9 mouse cellular contexts compared by ENCODE assay signal in genomic region chr10:94087367-94088077, GRCm38 (mm10). TPM values are rescaled to one million over a fixed set of nuclear protein-coding genes. Genes with fewer than 3 reads are reported as not detected.
DNase-seq lines count a peak whose midpoint lies in the region; ATAC-seq and TF ChIP-seq lines count a peak whose summit lies in the region.
"Had no signal": no experiment of that assay in that cellular context is flagged by ENCODE, and none has a peak within 500 bp of the region (broad histone marks: within the 10 kb centered on the region; RNA-seq: fewer than 3 reads in every experiment).

No protein-coding gene starts in this region.

- peak overlapping the region; percentile 32 for H3K27ac ChIP-seq in hindbrain, embryonic 14.5 days
- H3K27ac ChIP-seq in lung, postnatal 0 days (ENCODE audit: low read length) = peak overlapping the region; percentile 26; the same call in 1 of the 2 replicates
- H3K27ac ChIP-seq: embryonic facial prominence, embryonic 12.5 days had no signal

- no peak for TF ChIP-seq EP300 in lung, postnatal 0 days (IDR thresholded peaks at IDR 0.05)

- no peak for TF ChIP-seq CTCF in lung, postnatal 0 days (IDR thresholded peaks at IDR 0.05)

- no peak for DNase-seq in frontal cortex, postnatal 14 days (ENCODE audit: low spot score in 2 of 2)
- peak; percentile 66 for DNase-seq in adrenal gland, postnatal 14 days
- peak; percentile 57 for DNase-seq in hindbrain, embryonic 14.5 days (ENCODE audit: low spot score)
- peak; percentile 88 for DNase-seq in lung, postnatal 0 days (ENCODE audit: low spot score)
- no peak for DNase-seq in spleen, postnatal 14 days (ENCODE audit: low spot score in 2 of 2)
- DNase-seq in urinary bladder, adult 2 months (ENCODE audit: low spot score) = no peak

- peaks cover 4% of the 10 kb centered on the region; the same call in 1 of the 2 replicates for H3K4me1 ChIP-seq in hindbrain, embryonic 14.5 days (replicated peaks; ENCODE audit: control insufficient read depth, insufficient read depth, low read length)
- H3K4me1 ChIP-seq in lung, postnatal 0 days (ENCODE audit: insufficient read depth, low read depth, low read length) = peaks cover 4% of the 10 kb centered on the region; the same call in 1 of the 2 replicates

- no peak overlapping the region for H3K4me3 ChIP-seq in hindbrain, embryonic 14.5 days (replicated peaks; ENCODE audit: low read length)
- H3K4me3 ChIP-seq in lung, postnatal 0 days (ENCODE audit: low read depth, low read length) = no peak overlapping the region
- H3K4me3 ChIP-seq: embryonic facial prominence, embryonic 12.5 days had no signal

- ATAC-seq in frontal cortex, adult (ENCODE audit: low TSS enrichment) = peak; percentile 65; the same call in 1 of the 2 replicates
- peak; percentile 46; the same call in 1 of the 2 replicates for ATAC-seq in hindbrain, embryonic 14.5 days (ENCODE audit: low FRiP score)
- peak; percentile 87 for ATAC-seq in lung, postnatal 0 days
- ATAC-seq in megakaryocyte, adult 5-6 weeks (ENCODE audit: poor library complexity, severe bottlenecking) = no peak

- peak overlapping the region; percentile 11 for H3K4me2 ChIP-seq in hindbrain, embryonic 14.5 days (replicated peaks)
- H3K4me2 ChIP-seq in lung, postnatal 0 days (replicated peaks; ENCODE audit: low read depth, low read length) = no peak overlapping the region
- H3K4me2 ChIP-seq: embryonic facial prominence, embryonic 12.5 days had no signal

- H3K27me3 ChIP-seq in hindbrain, embryonic 14.5 days (ENCODE audit: control insufficient read depth, insufficient read depth, low read length) = no peaks in the 10 kb centered on the region
- no peaks in the 10 kb centered on the region for H3K27me3 ChIP-seq in lung, postnatal 0 days (replicated peaks; ENCODE audit: insufficient read depth, low read length)
- H3K27me3 ChIP-seq: embryonic facial prominence, embryonic 12.5 days had no signal

- 0 out of 2 replicates have a peak, but pooled peaks cover 13% of the 10 kb centered on the region for H3K9me3 ChIP-seq in hindbrain, embryonic 14.5 days (ENCODE audit: control insufficient read depth, low read length)
- H3K9me3 ChIP-seq in lung, postnatal 0 days (ENCODE audit: low read length) = no peaks in the 10 kb centered on the region
- H3K9me3 ChIP-seq: embryonic facial prominence, embryonic 12.5 days had no signal

- H3K36me3 ChIP-seq in hindbrain, embryonic 14.5 days (replicated peaks; ENCODE audit: control insufficient read depth, insufficient read depth) = no peaks in the 10 kb centered on the region
- 0 out of 2 replicates have a peak, but pooled peaks cover 4% of the 10 kb centered on the region for H3K36me3 ChIP-seq in lung, postnatal 0 days (ENCODE audit: insufficient read depth, low read length)

- no peak overlapping the region for H3K9ac ChIP-seq in hindbrain, embryonic 14.5 days
- no peak overlapping the region for H3K9ac ChIP-seq in lung, postnatal 0 days (replicated peaks; ENCODE audit: low read depth)
- H3K9ac ChIP-seq: embryonic facial prominence, embryonic 12.5 days had no signal

- 24% methylated on average over 8 of the region's 11 CpGs for WGBS in hindbrain, embryonic 14.5 days
- 51% methylated on average over 9 of the region's 11 CpGs for WGBS in lung, postnatal 0 days

RNA-seq across cellular contexts. Expression of gene Fgd6, which starts 51.7 kb away (rescaled TPM):
- total RNA-seq in adrenal gland, postnatal 14 days (2021) = 8.2 and 9.2 TPM in 2 replicates
- polyA plus RNA-seq in hindbrain, embryonic 14.5 days (2014; fragmentation: Nextera tagmentation; extraction: Ambion mirVana) = 3.2 and 3.6 TPM in 2 replicates
- 3.2 and 4.1 TPM in 2 replicates for polyA plus RNA-seq in lung, postnatal 0 days (2015; fragmentation: Nextera tagmentation; extraction: Ambion mirVana)
- total RNA-seq in megakaryocyte, adult 5-6 weeks (2015) = 1.4 and 1.8 TPM in 2 replicates
- 1.1 and 1.5 TPM in 2 replicates for total RNA-seq in megakaryocyte, adult 5-6 weeks (2017)
- 1.9 and 2.7 TPM in 2 replicates for polyA plus RNA-seq in urinary bladder, adult 2 months (2012; rRNA removed)

RNA-seq across cellular contexts. Expression of gene Vezt, which starts 51.9 kb away (rescaled TPM):
- 19.2 and 20.1 TPM in 2 replicates for total RNA-seq in adrenal gland, postnatal 14 days (2021)
- 56.5 and 62.5 TPM in 2 replicates for polyA plus RNA-seq in hindbrain, embryonic 14.5 days (2014; fragmentation: Nextera tagmentation; extraction: Ambion mirVana)
- 14.3 and 17.7 TPM in 2 replicates for polyA plus RNA-seq in lung, postnatal 0 days (2015; fragmentation: Nextera tagmentation; extraction: Ambion mirVana)
- 3.8 and 5.0 TPM in 2 replicates for total RNA-seq in megakaryocyte, adult 5-6 weeks (2015)
- total RNA-seq in megakaryocyte, adult 5-6 weeks (2017) = 6.6 and 7.7 TPM in 2 replicates
- polyA plus RNA-seq in urinary bladder, adult 2 months (2012; rRNA removed) = 16.5 and 19.1 TPM in 2 replicates

Comparison
In these comparisons a context has a peak if more than half of its experiments do, and no peak if none do; other contexts are left out.
1. DNase-seq: peak in adrenal gland, postnatal 14 days (single experiment), hindbrain, embryonic 14.5 days (single experiment) and lung, postnatal 0 days (single experiment); none in frontal cortex, postnatal 14 days (0 of 2), spleen, postnatal 14 days (0 of 2) and urinary bladder, adult 2 months (single experiment).